Mouse (Mus musculus): Measurements from ENCODE around the gene Sars2.

Sars2 gene

GRCm38 (mm10) chr7:28778825-28779224 is 37.0 kb downstream of the Sars2 start:
- DNase-seq (ENCODE audit: low spot score in 2 of 2) = no peak

DNA sequence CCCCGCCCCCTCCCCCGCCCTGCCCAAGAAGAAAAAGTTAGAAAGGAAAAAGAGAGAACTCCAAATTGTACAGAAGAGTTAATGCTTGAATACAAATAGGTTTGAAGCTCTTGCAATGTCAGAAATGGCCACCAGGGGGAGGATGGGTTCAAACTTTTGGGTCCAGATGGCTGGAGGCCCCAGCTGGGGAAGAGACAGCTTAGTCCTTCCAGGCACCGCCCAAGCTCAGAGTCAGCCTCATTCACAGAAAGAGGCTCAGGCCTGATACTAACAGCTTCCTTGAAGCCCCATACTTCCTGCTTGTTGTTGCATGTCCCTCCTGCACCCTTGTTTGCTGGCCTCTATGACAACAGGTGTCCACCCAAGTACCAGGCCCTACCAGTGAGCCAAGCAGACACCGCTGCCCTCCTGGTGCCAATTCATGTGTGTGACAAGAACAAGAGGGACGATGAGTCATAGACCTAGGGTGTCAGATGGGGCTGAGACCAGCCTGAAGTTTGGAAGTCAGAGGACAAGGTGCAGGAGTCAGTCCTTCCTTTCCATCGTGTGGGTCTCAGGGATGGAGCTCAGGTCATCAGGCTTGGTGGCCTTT is 38.4 kb downstream of the Sars2 start:
- DNase-seq (ENCODE audit: low spot score in 2 of 2) = peak; percentile 93 to 94

- DNase-seq (ENCODE audit: low spot score in 2 of 2) = peak; percentile 51 to 54
Measured at GRCm38 (mm10) chr7:28780857-28781256, 39.1 kb downstream of the Sars2 start.

- DNase-seq (ENCODE audit: low spot score in 2 of 2) = no peak
Measured at GRCm38 (mm10) chr7:28781261-28781663, 39.5 kb downstream of the Sars2 start.

DNA sequence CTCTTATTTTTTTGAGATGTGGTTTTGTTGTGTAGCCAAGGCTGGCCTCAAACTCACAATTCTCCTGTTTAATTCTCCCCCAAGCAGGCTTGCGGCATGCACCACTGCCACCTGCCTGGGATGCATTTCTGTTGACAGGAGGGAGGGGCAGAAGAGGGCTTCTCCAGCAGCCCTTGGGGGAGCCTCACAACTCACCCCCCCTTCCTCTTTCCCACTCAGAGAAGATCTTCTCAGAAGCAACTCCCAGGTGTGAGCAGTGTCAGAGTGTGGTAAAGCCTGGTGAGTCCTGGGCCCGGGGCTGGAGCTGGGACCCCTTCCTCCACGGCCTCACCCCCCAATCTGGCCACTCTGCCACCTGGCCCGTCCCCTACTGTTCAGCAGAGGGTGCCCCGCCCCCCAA is 43.4 kb downstream of the Sars2 start:
- DNase-seq (ENCODE audit: low spot score in 2 of 2) = no peak

DNA sequence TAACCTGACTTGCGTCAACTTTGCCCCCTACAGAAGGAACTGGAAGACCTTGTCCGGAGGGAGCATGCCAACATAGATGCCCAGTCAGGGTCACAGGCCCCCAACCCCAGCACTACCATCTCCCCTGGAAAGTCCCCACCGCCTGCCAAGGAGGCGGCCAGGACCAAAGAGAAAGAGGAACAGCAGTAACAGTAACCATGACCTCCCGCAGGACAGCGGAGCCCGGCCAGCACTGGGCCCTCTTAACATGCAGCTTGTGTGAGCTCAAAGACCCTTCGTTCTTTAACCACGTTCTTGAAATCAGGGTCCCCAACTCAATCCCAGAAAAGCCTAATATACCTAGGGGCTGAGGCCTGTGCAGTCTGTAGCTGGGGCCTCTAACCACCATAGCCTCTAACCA is 46.1 kb downstream of the Sars2 start:
- DNase-seq (ENCODE audit: low spot score in 2 of 2) = no peak

DNA sequence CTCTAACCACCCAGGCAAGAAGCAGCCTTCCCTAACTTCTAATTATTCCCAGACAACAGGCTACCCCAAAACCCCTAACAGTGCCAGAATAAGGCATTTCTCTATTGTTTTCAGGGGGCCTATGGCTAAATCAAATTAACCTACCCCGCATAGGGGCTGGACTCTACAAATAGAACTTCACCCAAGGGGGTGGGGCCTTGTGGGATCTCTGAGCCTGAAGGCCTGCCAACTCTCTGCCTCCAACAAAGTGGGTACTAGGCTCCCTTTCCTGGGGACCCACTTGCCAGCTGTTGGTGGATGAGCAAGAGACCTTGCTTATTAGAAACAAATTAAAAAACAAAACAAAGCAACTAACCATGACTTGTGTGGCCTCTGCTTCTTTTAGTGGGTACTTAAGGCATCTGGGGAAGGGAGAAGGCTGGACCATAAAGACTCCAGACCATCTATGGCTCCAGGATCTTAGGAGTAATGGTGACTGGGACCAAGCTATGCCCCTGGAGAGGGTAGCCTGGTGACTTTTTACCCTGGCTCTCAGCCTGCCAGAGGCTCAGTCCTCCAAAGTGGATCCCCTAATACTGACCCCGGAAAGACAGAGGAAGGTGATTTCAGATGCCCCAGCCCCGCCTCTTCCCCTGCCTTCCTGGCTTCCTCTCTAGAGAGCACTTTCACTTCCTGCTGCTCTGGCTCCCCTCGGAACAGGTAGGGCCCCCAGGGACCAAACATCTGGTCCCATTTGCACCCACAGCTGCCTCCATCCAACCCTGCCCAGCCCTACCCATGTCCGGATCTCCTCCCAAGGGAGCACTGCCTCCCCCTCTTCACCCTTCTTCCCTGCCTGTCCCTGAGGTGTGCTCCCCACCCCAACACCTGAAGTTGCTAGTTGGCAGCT is 46.8 kb downstream of the Sars2 start, which contains the start of gene Rinl:
TSS of gene Rinl (plus strand) at position 663 of the 889 bp plus-strand sequence.
- DNase-seq (ENCODE audit: low spot score in 2 of 2) = no peak

DNA sequence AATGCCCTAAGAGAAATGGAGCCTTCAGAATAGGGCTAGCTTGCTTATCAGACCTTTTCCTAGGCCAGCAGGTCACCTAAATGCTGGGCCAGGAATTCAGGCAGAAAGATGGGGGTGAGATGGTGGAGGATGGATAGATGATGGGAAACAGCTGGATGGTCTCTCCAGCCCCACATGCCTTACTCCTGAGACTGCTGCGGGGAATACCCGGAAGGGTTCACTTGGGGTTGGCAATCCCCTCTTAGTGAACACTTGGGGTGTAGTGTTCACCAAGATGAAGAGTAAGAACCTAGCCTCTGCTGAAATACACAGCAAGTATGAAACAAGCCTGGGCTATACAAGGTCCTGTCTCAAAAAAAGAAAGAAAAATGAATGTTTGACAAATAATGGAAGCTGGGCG is 47.4 kb downstream of the Sars2 start:
- DNase-seq (ENCODE audit: low spot score in 2 of 2) = no peak

DNA sequence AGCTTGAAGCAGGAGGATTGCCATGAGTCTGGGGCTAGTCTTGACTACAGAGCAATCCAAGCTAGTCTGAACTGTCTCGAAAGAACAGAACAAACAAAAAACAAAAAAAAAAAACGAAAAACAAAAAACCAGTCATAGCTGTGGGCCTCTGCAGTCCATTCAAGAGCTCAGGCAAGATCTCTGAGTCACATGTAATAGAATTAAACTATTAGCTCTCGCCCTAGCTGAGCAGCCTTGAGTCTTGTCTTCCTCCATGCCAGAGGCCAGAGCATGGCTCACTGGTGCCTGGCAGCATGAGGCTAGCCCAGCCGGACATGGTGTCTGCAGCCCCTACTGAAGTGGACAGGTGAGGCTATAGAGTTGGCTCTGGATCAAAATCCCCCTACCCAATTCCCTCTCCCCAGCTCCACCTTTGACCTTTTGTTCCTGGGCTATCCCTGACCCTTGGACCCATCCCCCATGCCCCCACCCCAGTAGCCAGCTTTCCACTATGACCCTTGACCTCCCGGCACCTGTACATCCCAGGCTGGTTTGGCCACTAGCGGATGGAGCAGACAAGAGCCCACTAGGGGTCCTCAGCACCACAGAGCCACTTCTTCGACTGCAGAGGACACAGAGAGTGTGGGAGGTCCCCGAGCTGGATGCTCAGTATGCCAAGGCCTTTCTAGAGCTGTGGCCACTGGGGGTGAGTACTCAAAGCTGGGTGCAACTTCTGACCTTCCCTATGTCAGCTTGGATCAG is 48.4 kb downstream of the Sars2 start:
- DNase-seq (ENCODE audit: low spot score in 2 of 2) = no peak

DNA sequence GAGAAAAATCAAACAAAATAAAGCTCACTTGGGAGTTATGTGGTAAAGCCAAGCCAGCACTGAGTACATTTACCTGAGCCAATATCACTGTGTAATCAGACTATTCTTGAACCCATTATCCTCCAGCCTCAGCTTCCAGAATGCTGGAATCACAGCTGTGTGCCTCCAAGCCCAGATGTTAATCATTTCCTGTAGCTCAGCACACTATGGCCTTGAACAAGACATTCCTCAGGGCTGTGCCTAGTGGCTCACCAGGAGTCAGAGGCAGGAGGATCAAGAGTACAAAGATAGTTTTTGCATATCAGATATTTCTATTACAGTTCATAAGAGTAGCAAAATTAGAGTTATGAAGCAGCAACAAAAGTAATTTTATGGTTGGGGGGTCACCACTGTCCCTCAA is 49.9 kb downstream of the Sars2 start:
- no peak for DNase-seq (ENCODE audit: low spot score in 2 of 2)

DNA sequence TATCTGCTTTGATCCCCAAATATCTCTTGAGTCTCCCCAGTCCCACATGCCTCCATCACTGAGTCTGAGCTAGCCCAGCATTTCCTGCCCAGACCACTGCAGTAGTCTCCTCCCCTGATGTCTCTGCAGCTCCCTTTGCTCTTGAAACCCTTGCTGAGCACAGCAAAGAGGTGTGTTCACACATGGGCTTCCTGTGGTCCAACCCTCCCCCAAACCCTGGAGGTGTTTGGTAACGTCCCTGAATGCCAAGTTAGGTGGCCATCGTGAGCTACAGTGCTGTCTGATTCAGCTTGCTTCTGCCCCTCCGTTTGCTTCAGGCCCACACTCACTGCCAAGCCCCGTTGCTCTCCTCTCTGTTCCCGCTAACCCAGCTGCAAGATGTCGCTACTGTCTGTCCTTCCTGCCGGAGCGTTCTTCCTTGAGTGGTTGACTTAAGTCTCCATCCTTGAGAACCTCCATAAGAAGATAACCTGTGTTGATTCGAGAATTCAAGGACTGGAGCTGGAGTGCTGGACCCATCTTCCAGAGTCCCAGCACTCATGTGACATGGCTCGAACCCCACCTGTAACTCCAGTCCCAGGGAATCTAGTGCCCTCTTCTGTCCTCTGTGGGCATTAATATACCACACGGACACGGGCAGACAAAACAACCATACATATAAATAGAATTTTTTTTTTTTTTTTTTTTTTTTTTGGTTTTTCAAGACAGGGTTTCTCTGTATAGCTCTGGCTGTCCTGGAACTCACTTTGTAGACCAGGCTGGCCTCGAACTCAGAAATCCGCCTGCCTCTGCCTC is 50.8 kb downstream of the Sars2 start:
- DNase-seq (ENCODE audit: low spot score in 2 of 2) = no peak

DNA sequence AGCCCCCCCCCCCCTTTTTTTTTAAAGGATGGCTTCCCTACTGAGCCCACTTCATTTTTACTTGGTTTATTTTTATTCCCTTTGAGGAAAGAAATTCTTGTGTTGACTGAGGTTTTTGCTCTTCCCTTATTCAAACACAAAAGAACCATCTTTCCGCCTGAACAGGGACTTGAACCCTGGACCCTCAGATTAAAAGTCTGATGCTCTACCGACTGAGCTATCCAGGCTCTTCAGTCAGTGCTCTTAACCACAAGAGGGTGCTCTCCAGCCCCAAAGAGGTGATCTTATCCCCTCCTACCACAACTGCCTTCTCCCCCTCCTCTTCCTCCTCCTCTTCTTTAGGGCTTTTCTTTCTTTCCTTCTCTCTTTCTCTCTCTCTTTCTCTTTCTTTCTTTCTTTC is 52.0 kb downstream of the Sars2 start:
- DNase-seq (ENCODE audit: low spot score in 2 of 2) = no peak

DNA sequence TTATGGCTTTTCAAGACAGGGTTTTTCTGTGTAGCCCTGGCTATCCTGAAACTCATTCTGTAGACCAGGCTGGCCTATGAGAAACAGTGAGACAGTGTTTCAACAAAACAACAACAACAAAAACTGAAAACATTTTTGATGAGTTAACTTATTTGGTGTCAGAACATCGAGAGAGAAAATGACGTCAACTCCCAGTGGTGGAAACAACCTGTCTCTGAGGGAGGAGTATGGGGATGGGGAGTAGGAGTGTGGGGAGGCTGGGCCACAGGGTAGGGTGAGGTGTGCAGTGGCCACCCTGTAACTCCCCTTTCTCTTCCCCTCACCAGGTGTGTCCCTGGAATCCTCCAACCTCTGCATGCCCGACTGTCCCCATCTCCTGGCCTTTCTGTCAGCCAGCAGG is 52.7 kb downstream of the Sars2 start:
- no peak for DNase-seq (ENCODE audit: low spot score in 2 of 2)

DNA sequence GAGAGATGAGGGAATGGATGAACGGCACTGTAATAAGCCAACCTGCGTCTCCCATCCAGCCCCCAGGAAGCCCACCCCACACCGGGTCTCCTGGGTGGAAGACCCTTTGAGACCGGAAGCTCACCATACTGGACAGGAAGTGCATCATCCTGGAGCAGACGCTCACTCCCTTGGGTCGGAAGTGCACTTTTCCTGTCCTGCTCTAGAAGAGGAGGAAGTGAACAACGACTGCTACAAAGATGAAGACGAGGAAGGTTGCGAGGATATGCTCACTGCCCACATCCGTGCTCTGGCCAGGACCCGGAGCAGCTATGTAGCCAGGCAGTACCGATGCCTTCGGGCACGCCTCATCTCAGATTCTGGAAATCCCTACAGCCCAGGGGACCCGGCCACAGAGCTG is 54.0 kb downstream of the Sars2 start:
- no peak for DNase-seq (ENCODE audit: low spot score in 2 of 2)

DNA sequence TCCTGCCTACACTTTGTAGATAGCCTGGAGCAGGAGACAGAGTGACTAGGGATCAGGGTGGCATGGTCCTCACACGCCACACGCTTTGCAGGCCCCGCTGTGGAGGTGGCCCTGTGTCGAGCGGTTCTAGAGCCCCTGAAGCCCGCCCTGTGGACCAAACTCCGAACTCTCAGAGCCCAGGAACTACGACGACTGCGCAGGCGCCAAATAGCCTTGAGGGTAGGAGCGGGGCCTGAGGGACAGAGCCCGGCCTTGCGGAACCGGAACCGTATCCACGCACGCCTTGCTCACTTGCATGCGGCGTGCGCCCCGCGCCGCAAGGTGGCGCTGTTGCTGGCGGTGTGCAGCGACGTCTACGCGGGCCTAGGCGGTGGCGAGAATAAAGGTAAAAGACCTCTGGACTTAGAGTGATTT is 54.8 kb downstream of the Sars2 start:
- peak; percentile 77 to 80 for DNase-seq (ENCODE audit: low spot score in 2 of 2)

GRCm38 (mm10) chr7:28799994-28800393 is 58.2 kb downstream of the Sars2 start:
- no peak for DNase-seq (ENCODE audit: low spot score in 2 of 2)

DNA sequence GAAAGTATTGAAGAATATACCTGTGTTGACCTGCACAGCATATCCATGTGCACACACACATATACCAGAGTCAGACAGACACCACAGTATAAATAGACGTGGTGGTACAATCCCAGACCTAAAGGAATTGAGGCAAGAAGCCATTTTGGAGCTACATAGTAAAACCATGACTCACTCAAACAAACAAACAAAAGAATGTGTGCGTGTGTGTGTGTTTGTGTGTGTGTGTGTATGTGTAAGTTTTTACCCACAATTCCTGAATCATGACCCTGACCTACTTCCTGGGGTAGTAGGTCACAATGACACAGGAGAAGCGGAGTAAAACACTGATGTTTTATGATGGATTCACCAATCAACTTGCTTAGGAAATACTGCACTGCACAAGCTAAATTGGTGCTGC is 59.7 kb downstream of the Sars2 start:
- no peak for DNase-seq (ENCODE audit: low spot score in 2 of 2)

- no peak for DNase-seq (ENCODE audit: low spot score in 2 of 2)
Measured at GRCm38 (mm10) chr7:28801901-28802670, 60.3 kb downstream of the Sars2 start.

GRCm38 (mm10) chr7:28802846-28803588 is 61.2 kb downstream of the Sars2 start:
- no peak for DNase-seq (ENCODE audit: low spot score in 2 of 2)
